Mouse (Mus musculus) frontal cortex, postnatal 25 days (tissue): ENCODE data around the gene Ip6k3.

Experiments used
- DNase-seq, 2 experiments: peaks; one replicate each; pipeline ENCODE4 v3.0.0; 2022; ENCODE audit warnings: low spot score in 2 of 2

Ip6k3 gene

GRCm38 (mm10) chr17:27182401-27182800 is 14.8 kb upstream of the Ip6k3 start:
- no peak for DNase-seq

- no peak for DNase-seq
Measured at GRCm38 (mm10) chr17:27181666-27182065, 14.1 kb upstream of the Ip6k3 start.

GRCm38 (mm10) chr17:27179681-27180280 is 12.2 kb upstream of the Ip6k3 start:
- no peak for DNase-seq

GRCm38 (mm10) chr17:27178427-27179177 is 11.0 kb upstream of the Ip6k3 start:
- no peak for DNase-seq

- DNase-seq, result no peak
Measured at GRCm38 (mm10) chr17:27178019-27178418, 10.4 kb upstream of the Ip6k3 start.

GRCm38 (mm10) chr17:27176754-27177153 is 9.2 kb upstream of the Ip6k3 start:
- no peak for DNase-seq

- DNase-seq, result no peak
Measured at GRCm38 (mm10) chr17:27176287-27176686, 8.7 kb upstream of the Ip6k3 start.

GRCm38 (mm10) chr17:27175196-27175874 is 7.7 kb upstream of the Ip6k3 start:
- no peak for DNase-seq

GRCm38 (mm10) chr17:27173715-27174114 is 6.1 kb upstream of the Ip6k3 start:
- no peak for DNase-seq

GRCm38 (mm10) chr17:27172459-27172858 is 4.9 kb upstream of the Ip6k3 start:
- DNase-seq, result no peak

- DNase-seq, result no peak
Measured at GRCm38 (mm10) chr17:27171121-27171520, 3.5 kb upstream of the Ip6k3 start.

- DNase-seq, result no peak
Measured at GRCm38 (mm10) chr17:27169952-27170695, 2.5 kb upstream of the Ip6k3 start.

- DNase-seq, result no peak
Measured at GRCm38 (mm10) chr17:27168569-27168968, 974 bp upstream of the Ip6k3 start.

GRCm38 (mm10) chr17:27166901-27167300 is 694 bp downstream of the Ip6k3 start:
- DNase-seq, result no peak

- peak; percentile 32 to 54 for DNase-seq
Measured at GRCm38 (mm10) chr17:27165054-27165773, 2.4 kb downstream of the Ip6k3 start.

GRCm38 (mm10) chr17:27160905-27161304 is 6.7 kb downstream of the Ip6k3 start:
- no peak for DNase-seq

- DNase-seq, result no peak
Measured at GRCm38 (mm10) chr17:27159169-27159568, 8.4 kb downstream of the Ip6k3 start.

GRCm38 (mm10) chr17:27158439-27158838 is 9.2 kb downstream of the Ip6k3 start:
- DNase-seq, result no peak

GRCm38 (mm10) chr17:27155752-27156151 is 11.8 kb downstream of the Ip6k3 start:
- no peak for DNase-seq

- DNase-seq, result no peak
Measured at GRCm38 (mm10) chr17:27154881-27155280, 12.7 kb downstream of the Ip6k3 start.

- DNase-seq, result no peak
Measured at GRCm38 (mm10) chr17:27154256-27154655, 13.3 kb downstream of the Ip6k3 start.
